Mouse (Mus musculus) heart, embryonic 14.5 days (tissue): ENCODE results near the gene Sema5b. TPM values are rescaled to one million over a fixed set of nuclear protein-coding genes. Genes with fewer than 3 reads are reported as not detected.

Experiments
- ATAC-seq: fragments of 200-750 bp; cut with Nextera tagmentation; 2 replicates; pipeline ENCODE4 v1.8.0; 2017; ENCODE audit warnings: low read depth, moderate TSS enrichment; ENCODE audit not compliant: insufficient number of reproducible peaks, insufficient read depth, low FRiP score
- H3K27ac ChIP-seq, 2 experiments: fragments of 200-500 bp in 1 of 2; fragments of 300-500 bp in 1 of 2; sonication (generic) in 1 of 2; replicated peaks in 1 of 2; 2 replicates each; pipeline ENCODE4 v1.5.1; 2012 to 2014; ENCODE audit warnings: low read depth in 2 of 2, low read length in 2 of 2, control low read depth in 1 of 2, mild to moderate bottlenecking in 1 of 2, mixed read lengths in 1 of 2; ENCODE audit not compliant: control insufficient read depth in 1 of 2, insufficient read depth in 1 of 2
- H3K27me3 ChIP-seq: fragments of 300-500 bp; sonication (generic); 2 replicates; pipeline ENCODE4 v1.6.1; 2014; ENCODE audit warnings: mild to moderate bottlenecking, low read length, control low read depth; ENCODE audit not compliant: control insufficient read depth, insufficient read depth
- H3K36me3 ChIP-seq: fragments of 300-500 bp; sonication (generic); 2 replicates; pipeline ENCODE4 v1.6.1; 2014; ENCODE audit warnings: mild to moderate bottlenecking, control low read depth, low read length, mixed read lengths; ENCODE audit not compliant: control insufficient read depth, insufficient read depth
- H3K4me1 ChIP-seq, 2 experiments: fragments of 200-500 bp in 1 of 2; fragments of 300-500 bp in 1 of 2; sonication (generic) in 1 of 2; 2 replicates each; pipeline ENCODE4 v1.6.1; 2012 to 2014; ENCODE audit warnings: low read length in 2 of 2, control low read depth in 1 of 2, mixed read lengths in 1 of 2; ENCODE audit not compliant: control insufficient read depth in 2 of 2, insufficient read depth in 2 of 2
- H3K4me2 ChIP-seq: fragments of 300-500 bp; sonication (generic); 2 replicates; pipeline ENCODE4 v1.6.1; 2014; ENCODE audit warnings: mild to moderate bottlenecking, low read length
- H3K4me3 ChIP-seq, 2 experiments: fragments of 200-500 bp in 1 of 2; fragments of 300-500 bp in 1 of 2; sonication (generic) in 1 of 2; 2 replicates each; pipeline ENCODE4 v1.5.1; 2012 to 2014; ENCODE audit warnings: low read length in 2 of 2, mild to moderate bottlenecking in 2 of 2, control low read depth in 1 of 2, low read depth in 1 of 2, moderate library complexity in 1 of 2; ENCODE audit not compliant: control insufficient read depth in 1 of 2, insufficient read depth in 1 of 2
- H3K9ac ChIP-seq: fragments of 300-500 bp; sonication (generic); 2 replicates; pipeline ENCODE4 v1.6.1; 2014; ENCODE audit warnings: mild to moderate bottlenecking, low read length
- H3K9me3 ChIP-seq: fragments of 300-500 bp; sonication (generic); 2 replicates; pipeline ENCODE4 v1.6.1; 2016; ENCODE audit warnings: low read length, control low read depth; ENCODE audit not compliant: control insufficient read depth
- WGBS: fragments of 180-500 bp; shearing (Covaris S2); extraction: QIAGEN DNeasy Blood & Tissue Kit; methylation state at CpG from one replicate; pipeline ENCODE4 v1.1.7; 2014; 5-methylcytosine and 5-hydroxymethylcytosine counted together
- polyA plus RNA-seq: library from polyadenylated mRNA; unstranded; fragments of >200 nt; fragmentation: Nextera tagmentation; extraction: Ambion mirVana; gene quantifications from 2 replicates; pipeline ENCODE4 v1.2.1, GENCODE M21; 2014

Gene Sema5b
- polyA plus RNA-seq, 1 experiment from 2014 or later = 1.9 TPM

- H3K9ac ChIP-seq = no peak overlapping the region
- peaks cover 5 to 16% of the 10 kb centered on the region in 2 experiments; a peak in 3 of 4 replicates for H3K4me1 ChIP-seq
- WGBS = 40% methylated on average over 10 of the region's 10 CpGs
- no peaks in the 10 kb centered on the region for H3K9me3 ChIP-seq
- ATAC-seq = no peak
- H3K36me3 ChIP-seq = no peaks in the 10 kb centered on the region
- no peak overlapping the region for H3K4me2 ChIP-seq
- H3K4me3 ChIP-seq = no peak overlapping the region
- peaks cover 84% of the 10 kb centered on the region for H3K27me3 ChIP-seq
- no peak overlapping the region for H3K27ac ChIP-seq
These were observed 1.9 kb upstream of the Sema5b start for GRCm38 (mm10) chr16:35539041-35539440.

GRCm38 (mm10) chr16:35540333-35541116 is 420 bp upstream of the Sema5b start:
- peaks cover 5 to 16% of the 10 kb centered on the region in 2 experiments; a peak in 3 of 4 replicates for H3K4me1 ChIP-seq
- H3K36me3 ChIP-seq = no peaks in the 10 kb centered on the region
- H3K27ac ChIP-seq = no peak overlapping the region
- peak overlapping the region; percentile 99 for H3K4me2 ChIP-seq
- 1% methylated on average over 23 of the region's 23 CpGs for WGBS
- H3K4me3 ChIP-seq = peak overlapping the region; percentile 7 to 57
- 0 out of 2 replicates have a peak overlapping the region, but pooled peaks have one; percentile 25 for H3K9ac ChIP-seq
- H3K27me3 ChIP-seq = peaks cover 89% of the 10 kb centered on the region
- no peaks in the 10 kb centered on the region for H3K9me3 ChIP-seq
- ATAC-seq = no peak

GRCm38 (mm10) chr16:35541661-35542420 is 896 bp downstream of the Sema5b start:
- peak overlapping the region; percentile 47 to 57 for H3K4me3 ChIP-seq
- H3K9me3 ChIP-seq = no peaks in the 10 kb centered on the region
- H3K4me2 ChIP-seq = peak overlapping the region; percentile 99
- H3K36me3 ChIP-seq = no peaks in the 10 kb centered on the region
- H3K27ac ChIP-seq = no peak overlapping the region
- H3K9ac ChIP-seq = peak overlapping the region; percentile 63
- H3K4me1 ChIP-seq = peaks cover 5 to 20% of the 10 kb centered on the region in 2 experiments; a peak in 3 of 4 replicates
- peaks cover 76% of the 10 kb centered on the region for H3K27me3 ChIP-seq
- ATAC-seq = no peak
- WGBS = 2% methylated on average over 53 of the region's 54 CpGs

- Histone ChIP-seq H3K9ac (peak overlapping the region; percentile 63; the same call in 1 of the 2 replicates), H3K9me3 (no peaks in the 10 kb centered on the region), H3K4me1 (peaks cover 8 to 23% of the 10 kb centered on the region in 2 experiments), H3K4me2 (peak overlapping the region; percentile 99), H3K4me3 (peak overlapping the region; percentile 47 to 57), H3K27ac (no peak overlapping the region), H3K36me3 (no peaks in the 10 kb centered on the region), H3K27me3 (peaks cover 70% of the 10 kb centered on the region)
- no peak for ATAC-seq
- 2% methylated on average over 26 of the region's 27 CpGs for WGBS
These were observed 1.5 kb downstream of the Sema5b start for GRCm38 (mm10) chr16:35542421-35542780.

- H3K9ac ChIP-seq = no peak overlapping the region
- no peak for ATAC-seq
- H3K4me2 ChIP-seq = no peak overlapping the region
- peaks cover 40% of the 10 kb centered on the region for H3K27me3 ChIP-seq
- H3K4me3 ChIP-seq = no peak overlapping the region
- H3K9me3 ChIP-seq = no peaks in the 10 kb centered on the region
- WGBS = 75% methylated on average over 4 of the region's 4 CpGs
- no peak overlapping the region for H3K27ac ChIP-seq
- H3K4me1 ChIP-seq = peaks cover 8 to 16% of the 10 kb centered on the region in 2 experiments
- H3K36me3 ChIP-seq = no peaks in the 10 kb centered on the region
These were observed 4.8 kb downstream of the Sema5b start for GRCm38 (mm10) chr16:35545723-35546122.

GRCm38 (mm10) chr16:35547966-35548365 is 7.0 kb downstream of the Sema5b start:
- H3K36me3 ChIP-seq = no peaks in the 10 kb centered on the region
- no peak for ATAC-seq
- H3K9me3 ChIP-seq = no peaks in the 10 kb centered on the region
- H3K4me1 ChIP-seq = peaks cover 10 to 17% of the 10 kb centered on the region in 2 experiments
- no peak overlapping the region for H3K4me3 ChIP-seq
- peaks cover 20% of the 10 kb centered on the region for H3K27me3 ChIP-seq
- no peak overlapping the region for H3K27ac ChIP-seq
- H3K4me2 ChIP-seq = no peak overlapping the region
- H3K9ac ChIP-seq = no peak overlapping the region

- H3K4me2 ChIP-seq = no peak overlapping the region
- H3K4me3 ChIP-seq = no peak overlapping the region
- H3K27ac ChIP-seq = no peak overlapping the region
- 0 out of 2 replicates have a peak, but pooled peaks cover 9% of the 10 kb centered on the region for H3K27me3 ChIP-seq
- no peaks in the 10 kb centered on the region for H3K9me3 ChIP-seq
- H3K36me3 ChIP-seq = no peaks in the 10 kb centered on the region
- no peak for ATAC-seq
- 86% methylated on average over 2 of the region's 2 CpGs for WGBS
- peaks cover 10 to 17% of the 10 kb centered on the region in 2 experiments for H3K4me1 ChIP-seq
- no peak overlapping the region for H3K9ac ChIP-seq
These were observed 8.4 kb downstream of the Sema5b start for GRCm38 (mm10) chr16:35549354-35549753.
